Mouse (Mus musculus) liver, embryonic 11.5 days (tissue): ENCODE results near the gene Olfr678. TPM values are rescaled to one million over a fixed set of nuclear protein-coding genes. Genes with fewer than 3 reads are reported as not detected.

ENCODE experiments used
- polyA plus RNA-seq: library from polyadenylated mRNA; unstranded; fragments of >200 nt; fragmentation: Nextera tagmentation; extraction: Ambion mirVana; gene quantifications from 2 replicates; pipeline ENCODE4 v1.2.1, GENCODE M21; 2014

Olfr678 gene
- polyA plus RNA-seq, 1 experiment from 2014 or later: not detected

Other genes with a start within 250 kb of the Olfr678 start
- not detected in 2 replicates for gene Usp17lb, start 221.9 kb upstream of the Olfr678 start, polyA plus RNA-seq
- not detected in 2 replicates for gene Usp17la, start 207.5 kb upstream of the Olfr678 start, polyA plus RNA-seq
- gene Olfr665, start 186.4 kb upstream of the Olfr678 start, polyA plus RNA-seq: not detected in 2 replicates
- gene Olfr666, start 168.5 kb upstream of the Olfr678 start, polyA plus RNA-seq: not detected in 2 replicates
- gene Olfr667, start 143.0 kb upstream of the Olfr678 start, polyA plus RNA-seq: not detected in 2 replicates
- not detected in 2 replicates for gene Olfr668, start 136.4 kb upstream of the Olfr678 start, polyA plus RNA-seq
- gene Olfr669, start 130.2 kb upstream of the Olfr678 start, polyA plus RNA-seq: not detected in 2 replicates
- not detected in 2 replicates for gene Olfr670, start 101.9 kb upstream of the Olfr678 start, polyA plus RNA-seq
- gene Olfr671, start 85.3 kb upstream of the Olfr678 start, polyA plus RNA-seq: not detected in 2 replicates
- not detected in 2 replicates for gene Olfr672, start 62.4 kb upstream of the Olfr678 start, polyA plus RNA-seq
- not detected in 2 replicates for gene Olfr675, start 36.0 kb upstream of the Olfr678 start, polyA plus RNA-seq
- gene Olfr676, start 31.8 kb upstream of the Olfr678 start, polyA plus RNA-seq: not detected in 2 replicates
- gene Olfr677, start 13.1 kb upstream of the Olfr678 start, polyA plus RNA-seq: not detected in 2 replicates
- not detected in 2 replicates for gene Olfr679, start 16.7 kb downstream of the Olfr678 start, polyA plus RNA-seq
- not detected in 2 replicates for gene Olfr680-ps1, start 28.3 kb downstream of the Olfr678 start, polyA plus RNA-seq
- not detected in 2 replicates for gene Olfr681, start 52.4 kb downstream of the Olfr678 start, polyA plus RNA-seq
- gene Olfr683, start 82.5 kb downstream of the Olfr678 start, polyA plus RNA-seq: not detected in 2 replicates
- gene Olfr684, start 99.2 kb downstream of the Olfr678 start, polyA plus RNA-seq: not detected in 2 replicates
- gene Olfr685, start 121.5 kb downstream of the Olfr678 start, polyA plus RNA-seq: not detected in 2 replicates
- not detected in 2 replicates for gene Olfr686, start 143.0 kb downstream of the Olfr678 start, polyA plus RNA-seq
- gene Olfr688, start 223.6 kb downstream of the Olfr678 start, polyA plus RNA-seq: not detected in 2 replicates
- not detected in 2 replicates for gene Olfr689, start 246.7 kb downstream of the Olfr678 start, polyA plus RNA-seq